Mouse (Mus musculus) neutrophil, adult 5-6 weeks (primary cell): ENCODE data around the gene Brd3. TPM values are rescaled to one million over a fixed set of nuclear protein-coding genes. Genes with fewer than 3 reads are reported as not detected.

ENCODE experiments used
- ATAC-seq: fragments of 151-379, 151-347 bp; 2 replicates; pipeline ENCODE4 v1.8.0; 2017; ENCODE audit warnings: mild to moderate bottlenecking, moderate TSS enrichment; ENCODE audit not compliant: insufficient number of reproducible peaks, poor library complexity, low FRiP score, severe bottlenecking; ENCODE audit errors: extremely low read depth
- total RNA-seq: library from RNA; stranded (forward); fragments of 200-1000 nt; gene quantifications from 2 replicates; pipeline ENCODE4 v1.2.3, GENCODE M21; 2017

Gene Brd3
- total RNA-seq, 1 experiment from 2014 or later, result 29.4 TPM

GRCm38 (mm10) chr2:27475495-27476302, 31.8 kb downstream of the Brd3 start:
- ATAC-seq, result peak; percentile 77

- no peak for ATAC-seq
Observed at GRCm38 (mm10) chr2:27474621-27475484, 32.6 kb downstream of the Brd3 start.

GRCm38 (mm10) chr2:27473911-27474310, 33.6 kb downstream of the Brd3 start:
- ATAC-seq, result no peak

GRCm38 (mm10) chr2:27473061-27473765, 34.2 kb downstream of the Brd3 start:
- no peak for ATAC-seq

- no peak for ATAC-seq
Observed at GRCm38 (mm10) chr2:27471170-27471584, 36.3 kb downstream of the Brd3 start.

- ATAC-seq, result no peak
Observed at GRCm38 (mm10) chr2:27470535-27470934, 36.9 kb downstream of the Brd3 start.

- ATAC-seq, result no peak
Observed at GRCm38 (mm10) chr2:27469991-27470355, 37.5 kb downstream of the Brd3 start.

GRCm38 (mm10) chr2:27469292-27469990, 38.0 kb downstream of the Brd3 start:
- peak; percentile 44; the same call in 1 of the 2 replicates for ATAC-seq

GRCm38 (mm10) chr2:27462901-27463300, 44.6 kb downstream of the Brd3 start:
- ATAC-seq, result no peak

- no peak for ATAC-seq
Observed at GRCm38 (mm10) chr2:27461881-27462660, 45.4 kb downstream of the Brd3 start.

- ATAC-seq, result no peak
Observed at GRCm38 (mm10) chr2:27460651-27461050, 46.8 kb downstream of the Brd3 start.

GRCm38 (mm10) chr2:27460163-27460562, 47.3 kb downstream of the Brd3 start:
- no peak for ATAC-seq

GRCm38 (mm10) chr2:27459735-27460134, 47.7 kb downstream of the Brd3 start:
- ATAC-seq, result no peak

GRCm38 (mm10) chr2:27450226-27450625, 57.2 kb downstream of the Brd3 start:
- no peak for ATAC-seq

GRCm38 (mm10) chr2:27447782-27448181, 59.7 kb downstream of the Brd3 start:
- ATAC-seq, result no peak

- no peak for ATAC-seq
Observed at GRCm38 (mm10) chr2:27446812-27447211, 60.6 kb downstream of the Brd3 start.

- no peak for ATAC-seq
Observed at GRCm38 (mm10) chr2:27445910-27446309, 61.6 kb downstream of the Brd3 start.

- ATAC-seq, result no peak
Observed at GRCm38 (mm10) chr2:27443450-27443708, 64.1 kb downstream of the Brd3 start.
